In the genomic region with DNA sequence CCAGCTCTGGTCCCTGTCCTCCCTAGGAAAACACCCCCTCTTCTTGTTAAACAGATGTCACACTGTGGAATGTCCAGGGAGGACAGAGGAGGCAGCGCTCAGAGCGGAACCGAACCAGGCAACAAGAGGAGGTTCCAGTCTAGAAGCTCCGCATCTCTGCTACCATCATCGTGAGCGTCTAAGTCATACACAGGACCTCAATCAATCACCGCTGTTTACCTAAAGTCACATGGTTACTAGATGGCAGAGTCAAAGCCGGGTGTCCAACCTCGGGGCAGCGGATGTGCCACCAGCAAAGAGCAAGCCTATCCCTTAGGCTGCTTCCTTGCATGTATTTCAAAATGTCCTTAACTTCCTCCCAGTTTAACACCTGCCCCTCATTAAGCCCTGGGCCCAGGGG, we compare ENCODE assay signal across 14 mouse cellular contexts. TPM values are rescaled to one million over a fixed set of nuclear protein-coding genes. Genes with fewer than 3 reads are reported as not detected.
DNase-seq lines count a peak whose midpoint lies in the region; ATAC-seq and TF ChIP-seq lines count a peak whose summit lies in the region.
"Had no signal": no experiment of that assay in that cellular context is flagged by ENCODE, and none has a peak within 500 bp of the region (broad histone marks: within the 10 kb centered on the region; RNA-seq: fewer than 3 reads in every experiment).

No protein-coding gene starts in this region.

- ATAC-seq in heart, embryonic 16.5 days (replicated peaks; ENCODE audit: extremely low read depth, insufficient read depth, low FRiP score) = no peak
- no peak for ATAC-seq in liver, embryonic 11.5 days (replicated peaks; ENCODE audit: low FRiP score)
- ATAC-seq: midbrain, embryonic 13.5 days; Patski had no signal

- H3K4me1 ChIP-seq in heart, embryonic 16.5 days (ENCODE audit: control insufficient read depth, insufficient read depth, low read length) = peaks cover 43% of the 10 kb centered on the region
- no peaks in the 10 kb centered on the region for H3K4me1 ChIP-seq in liver, adult 2 months (ENCODE audit: control insufficient read depth, insufficient read depth, low read length)
- H3K4me1 ChIP-seq in liver, embryonic 11.5 days (replicated peaks; ENCODE audit: control insufficient read depth, insufficient read depth, low read length) = peaks cover 19% of the 10 kb centered on the region; the same call in 1 of the 2 replicates
- peaks cover 77% of the 10 kb centered on the region for H3K4me1 ChIP-seq in limb, embryonic 10.5 days

- no peaks in the 10 kb centered on the region for H3K9me3 ChIP-seq in heart, embryonic 16.5 days (replicated peaks; ENCODE audit: control insufficient read depth, low read length)
- H3K9me3 ChIP-seq in liver, embryonic 11.5 days (ENCODE audit: control insufficient read depth, low read length) = no peaks in the 10 kb centered on the region
- no peaks in the 10 kb centered on the region for H3K9me3 ChIP-seq in limb, embryonic 10.5 days (replicated peaks)
- H3K9me3 ChIP-seq: embryonic facial prominence, embryonic 13.5 days; forebrain, embryonic 12.5 days; hindbrain, embryonic 15.5 days; midbrain, embryonic 13.5 days had no signal

- TF ChIP-seq POLR2A in liver, adult 2 months (IDR thresholded peaks at IDR 0.05; ENCODE audit: extremely low read depth, insufficient read depth, low read length) = no peak

- peak overlapping the region; percentile 81 for H3K27ac ChIP-seq in heart, embryonic 16.5 days (ENCODE audit: low read length)
- no peak overlapping the region for H3K27ac ChIP-seq in liver, adult 2 months (replicated peaks; ENCODE audit: insufficient read depth, low read depth, low read length)
- H3K27ac ChIP-seq in liver, embryonic 11.5 days (ENCODE audit: low read depth, low read length) = no peak overlapping the region
- H3K27ac ChIP-seq in limb, embryonic 10.5 days = peak overlapping the region; percentile 86
- H3K27ac ChIP-seq: embryonic facial prominence, embryonic 13.5 days; hindbrain, embryonic 15.5 days; midbrain, embryonic 13.5 days had no signal

- H3K79me2 ChIP-seq in liver, adult 2 months (ENCODE audit: control insufficient read depth, insufficient read depth, low read length) = no peaks in the 10 kb centered on the region

- no peaks in the 10 kb centered on the region for H3K36me3 ChIP-seq in heart, embryonic 16.5 days (ENCODE audit: control insufficient read depth, insufficient read depth)
- H3K36me3 ChIP-seq in liver, adult 2 months (ENCODE audit: control insufficient read depth, insufficient read depth, low read length) = no peaks in the 10 kb centered on the region
- no peaks in the 10 kb centered on the region for H3K36me3 ChIP-seq in liver, embryonic 11.5 days (ENCODE audit: control insufficient read depth, insufficient read depth, low read length)
- peaks cover 5% of the 10 kb centered on the region; the same call in 1 of the 2 replicates for H3K36me3 ChIP-seq in limb, embryonic 10.5 days
- H3K36me3 ChIP-seq: embryonic facial prominence, embryonic 13.5 days; forebrain, embryonic 12.5 days; hindbrain, embryonic 15.5 days; midbrain, embryonic 13.5 days had no signal

- peak; percentile 57 for DNase-seq in embryo, embryonic 10 days (ENCODE audit: low spot score)
- no peak for DNase-seq in embryo, embryonic 9.5 days (ENCODE audit: extremely low spot score)
- DNase-seq in heart, adult 11 months = no peak
- DNase-seq in liver, adult 2 months (ENCODE audit: extremely low read depth, low read depth, low spot score) = peak; percentile 46
- no peak for DNase-seq in liver, embryonic 11.5 days (ENCODE audit: low spot score)
- no peak for DNase-seq in limb, embryonic 10.5 days (ENCODE audit: low spot score)
- DNase-seq in adrenal gland, postnatal 25 days = no peak
- DNase-seq: cerebellum, adult 9-10 months had no signal

- peak overlapping the region; percentile 37; the same call in 1 of the 2 replicates for H3K4me2 ChIP-seq in heart, embryonic 16.5 days (ENCODE audit: low read depth, low read length)
- H3K4me2 ChIP-seq in liver, embryonic 11.5 days = no peak overlapping the region
- H3K4me2 ChIP-seq: embryonic facial prominence, embryonic 13.5 days; forebrain, embryonic 12.5 days; hindbrain, embryonic 15.5 days; midbrain, embryonic 13.5 days had no signal

- 43% methylated on average over 10 of the region's 10 CpGs for WGBS in heart, embryonic 16.5 days
- 24% methylated on average over 10 of the region's 10 CpGs for WGBS in liver, adult 2 months
- WGBS in liver, embryonic 11.5 days = 55% methylated on average over 10 of the region's 10 CpGs
- 40% methylated on average over 10 of the region's 10 CpGs for whole genome bisulfite sequencing in limb, embryonic 10.5 days

- no peak for TF ChIP-seq CTCF in liver, adult 2 months (IDR thresholded peaks at IDR 0.05; ENCODE audit: low read depth, low read length)

- H3K9ac ChIP-seq in heart, embryonic 16.5 days (ENCODE audit: low read length) = peak overlapping the region; percentile 46
- no peak overlapping the region for H3K9ac ChIP-seq in liver, adult 2 months (ENCODE audit: low read depth, low read length)
- H3K9ac ChIP-seq in liver, embryonic 11.5 days (ENCODE audit: low read depth, low read length) = no peak overlapping the region
- H3K9ac ChIP-seq: embryonic facial prominence, embryonic 13.5 days; forebrain, embryonic 12.5 days; hindbrain, embryonic 15.5 days; midbrain, embryonic 13.5 days had no signal

- H3K27me3 ChIP-seq in heart, embryonic 16.5 days (ENCODE audit: control insufficient read depth, insufficient read depth, low read length) = no peaks in the 10 kb centered on the region
- H3K27me3 ChIP-seq in liver, adult 2 months (ENCODE audit: control insufficient read depth, insufficient read depth, low read length) = no peaks in the 10 kb centered on the region
- peaks cover 4% of the 10 kb centered on the region; the same call in 1 of the 2 replicates for H3K27me3 ChIP-seq in liver, embryonic 11.5 days (replicated peaks; ENCODE audit: control insufficient read depth, insufficient read depth, low read length)
- H3K27me3 ChIP-seq in limb, embryonic 10.5 days (ENCODE audit: low read depth, poor library complexity, severe bottlenecking) = no peaks in the 10 kb centered on the region
- H3K27me3 ChIP-seq: embryonic facial prominence, embryonic 13.5 days; hindbrain, embryonic 15.5 days; Patski had no signal

- no peak overlapping the region for H3K4me3 ChIP-seq in heart, embryonic 16.5 days (ENCODE audit: low read length)
- no peak overlapping the region for H3K4me3 ChIP-seq in liver, adult 2 months (ENCODE audit: insufficient read depth, low read depth, low read length)
- no peak overlapping the region for H3K4me3 ChIP-seq in liver, embryonic 11.5 days (ENCODE audit: low read depth, low read length)
- H3K4me3 ChIP-seq in limb, embryonic 10.5 days = no peak overlapping the region
- H3K4me3 ChIP-seq: embryonic facial prominence, embryonic 13.5 days; forebrain, embryonic 12.5 days; hindbrain, embryonic 15.5 days; midbrain, embryonic 13.5 days had no signal

RNA-seq across cellular contexts. Expression of a gene that starts 39.0 kb away (rescaled TPM):
- polyA plus RNA-seq in heart, embryonic 16.5 days (2015; fragmentation: Nextera tagmentation; extraction: Ambion mirVana) = 10.0 and 12.5 TPM in 2 replicates
- 0.83 and 1.3 TPM in 2 replicates for total RNA-seq in liver, adult 2 months (2014; rRNA removed)
- polyA plus RNA-seq in liver, adult 2 months (2012; rRNA removed) = 1.0 and 1.1 TPM in 2 replicates
- polyA plus RNA-seq in liver, embryonic 11.5 days (2014; fragmentation: Nextera tagmentation; extraction: Ambion mirVana) = 3.2 and 4.2 TPM in 2 replicates
- polyA plus RNA-seq in limb, embryonic 10.5 days (2016; fragmentation: Nextera tagmentation; extraction: Ambion mirVana) = 10.2 and 11.8 TPM in 2 replicates
- 5.5 and 8.0 TPM in 2 replicates for total RNA-seq in adrenal gland, postnatal 25 days (2021)

RNA-seq across cellular contexts. Expression of a gene that starts 39.8 kb away (rescaled TPM):
- polyA plus RNA-seq in heart, embryonic 16.5 days (2015; fragmentation: Nextera tagmentation; extraction: Ambion mirVana) = 6.6 and 8.0 TPM in 2 replicates
- total RNA-seq in liver, adult 2 months (2014; rRNA removed) = 1.8 and 2.1 TPM in 2 replicates
- polyA plus RNA-seq in liver, adult 2 months (2012; rRNA removed) = 2.5 and 2.8 TPM in 2 replicates
- 4.3 and 4.8 TPM in 2 replicates for polyA plus RNA-seq in liver, embryonic 11.5 days (2014; fragmentation: Nextera tagmentation; extraction: Ambion mirVana)
- 7.0 and 8.0 TPM in 2 replicates for polyA plus RNA-seq in limb, embryonic 10.5 days (2016; fragmentation: Nextera tagmentation; extraction: Ambion mirVana)
- total RNA-seq in adrenal gland, postnatal 25 days (2021) = 24.8 and 42.0 TPM in 2 replicates

Comparison
In these comparisons a context has a peak if more than half of its experiments do, and no peak if none do; other contexts are left out.
1. DNase-seq: peak in embryo, embryonic 10 days (single experiment) and liver, adult 2 months (single experiment); none in embryo, embryonic 9.5 days (single experiment), heart, adult 11 months (single experiment), liver, embryonic 11.5 days (single experiment), limb, embryonic 10.5 days (single experiment) and adrenal gland, postnatal 25 days (single experiment).
2. H3K27ac ChIP-seq: peak in heart, embryonic 16.5 days (single experiment) and limb, embryonic 10.5 days (single experiment); none in liver, adult 2 months (single experiment) and liver, embryonic 11.5 days (single experiment).